Mouse (Mus musculus): ENCODE results near the gene Ptpn7. TPM values are rescaled to one million over a fixed set of nuclear protein-coding genes. Genes with fewer than 3 reads are reported as not detected.
A peak's percentile ranks its signal among the peaks of the same experiment; 100 is the strongest.

Ptpn7 gene
- total and polyA plus RNA-seq, 3 experiments = 61.4 to 81.9 (median 81.9) TPM

DNA sequence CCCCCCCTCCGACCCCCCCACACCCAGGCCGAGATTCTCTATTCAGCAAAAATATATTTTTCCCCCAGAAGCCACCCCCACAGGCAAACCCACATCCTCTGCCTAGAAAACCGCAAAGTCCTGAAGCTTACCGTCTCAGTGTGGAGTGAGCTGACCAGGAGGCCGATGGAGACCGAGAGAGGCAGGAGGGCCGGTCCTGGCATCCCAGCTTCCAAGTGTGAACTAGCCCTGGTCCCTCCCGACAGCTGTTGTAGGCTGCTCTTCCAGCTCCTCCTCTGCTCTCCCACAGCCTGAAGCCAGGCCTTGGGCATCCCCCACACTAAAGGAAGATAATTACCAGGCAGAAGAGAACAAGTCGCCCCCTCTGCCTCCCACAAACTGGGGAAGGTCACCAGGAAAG, 3.5 kb upstream of the Ptpn7 start:
- H3K9me3 ChIP-seq (replicated peaks; ENCODE audit: low read length) = no peaks in the 10 kb centered on the region
- no peak overlapping the region for H3K27ac ChIP-seq (ENCODE audit: insufficient read depth, low read depth)
- in situ Hi-C loops (cut with MboI; ENCODE audit: low pct_ligation_motif_present, low pct_unique_long_range_greater_than_20kb, low sequenced_read_pairs) = no loop called here
- H3K4me1 ChIP-seq (ENCODE audit: control insufficient read depth in 1 of 2, insufficient read depth in 2 of 2) = peaks cover 15 to 47% of the 10 kb centered on the region in 2 experiments
- no peaks in the 10 kb centered on the region for H3K27me3 ChIP-seq (replicated peaks)
- peaks cover 7% of the 10 kb centered on the region; the same call in 1 of the 2 replicates for H3K79me2 ChIP-seq (replicated peaks; ENCODE audit: control insufficient read depth, extremely low read depth, insufficient read depth, poor library complexity, severe bottlenecking)
- dilution Hi-C loops (cut with MboI; ENCODE audit: extremely low pct_ligation_motif_present, extremely low pct_unique_long_range_greater_than_20kb, low sequenced_read_pairs) = no loop called here
- H3K4me2 ChIP-seq (ENCODE audit: insufficient read depth, low read depth, poor library complexity, severe bottlenecking) = no peak overlapping the region
- no peak overlapping the region for H3K9ac ChIP-seq (ENCODE audit: insufficient read depth, low read depth)
- DNase-seq (ENCODE audit: extremely low read depth) = no peak
- TF ChIP-seq ELF1 (IDR thresholded peaks at IDR 0.05; ENCODE audit: low read depth, low read length) = no peak
- TF ChIP-seq SMC3 (IDR thresholded peaks at IDR 0.05; ENCODE audit: low read depth, low read length) = no peak
- TF ChIP-seq MAZ (IDR thresholded peaks at IDR 0.05; ENCODE audit: low read depth, low read length) = no peak
- no peak for TF ChIP-seq NRF1 (IDR thresholded peaks at IDR 0.05; ENCODE audit: low read depth, low read length)
- TF ChIP-seq GABPA (IDR thresholded peaks at IDR 0.05; ENCODE audit: insufficient replicate concordance, low read depth, low read length) = no peak
- no peak for TF ChIP-seq RCOR1 (conservative IDR thresholded peaks at IDR 0.05; ENCODE audit: low read depth, low read length)
- TF ChIP-seq TCF12 (IDR thresholded peaks at IDR 0.05; ENCODE audit: low read depth, low read length) = no peak
- TF ChIP-seq MYC (IDR thresholded peaks at IDR 0.05; ENCODE audit: low read depth, low read length) = no peak
- TF ChIP-seq ZC3H11A (IDR thresholded peaks at IDR 0.05; ENCODE audit: low read depth, low read length) = no peak
- no peak for TF ChIP-seq SIN3A (IDR thresholded peaks at IDR 0.05; ENCODE audit: low read length)
- TF ChIP-seq MXI1 (IDR thresholded peaks at IDR 0.05; ENCODE audit: low read depth, low read length) = no peak
- TF ChIP-seq MEF2A (IDR thresholded peaks at IDR 0.05; ENCODE audit: borderline replicate concordance, low read depth, low read length) = no peak
- no peak for TF ChIP-seq ZKSCAN1 (IDR thresholded peaks at IDR 0.05; ENCODE audit: borderline replicate concordance, low read depth, low read length)
- TF ChIP-seq IRF4 (IDR thresholded peaks at IDR 0.05; ENCODE audit: low read depth, low read length) = no peak
- TF ChIP-seq PAX5 (IDR thresholded peaks at IDR 0.05; ENCODE audit: low read length) = no peak
- no peak for TF ChIP-seq CHD1 (IDR thresholded peaks at IDR 0.05; ENCODE audit: low read depth, low read length)
- no peak for TF ChIP-seq ZMIZ1 (IDR thresholded peaks at IDR 0.05; ENCODE audit: low read depth, low read length)
- no peak for TF ChIP-seq UBTF (IDR thresholded peaks at IDR 0.05; ENCODE audit: low read depth, low read length)
- TF ChIP-seq E2F4 (IDR thresholded peaks at IDR 0.05; ENCODE audit: insufficient replicate concordance, low read depth, low read length) = no peak
- peak overlapping the region in 1 of 3 experiments; percentile 10 for H3K4me3 ChIP-seq (replicated peaks in 1 of 3; ENCODE audit: low read depth in 2 of 3, low read length in 2 of 3, poor library complexity in 1 of 3)
- H3K36me3 ChIP-seq (replicated peaks in 1 of 2; ENCODE audit: control insufficient read depth in 1 of 2, insufficient read depth in 1 of 2, low read length in 1 of 2) = peaks cover 14 to 36% of the 10 kb centered on the region in 2 experiments

- Histone ChIP-seq H3K4me2 (ENCODE audit: insufficient read depth, low read depth, poor library complexity, severe bottlenecking) (no peak overlapping the region), H3K36me3 (replicated peaks in 1 of 2; ENCODE audit: control insufficient read depth in 1 of 2, insufficient read depth in 1 of 2, low read length in 1 of 2) (peaks cover 15 to 35% of the 10 kb centered on the region in 2 experiments), H3K4me1 (ENCODE audit: control insufficient read depth in 1 of 2, insufficient read depth in 2 of 2) (peaks cover 15 to 50% of the 10 kb centered on the region in 2 experiments), H3K27ac (ENCODE audit: insufficient read depth, low read depth) (no peak overlapping the region), H3K9ac (ENCODE audit: insufficient read depth, low read depth) (no peak overlapping the region), H3K4me3 (replicated peaks in 1 of 3; ENCODE audit: low read depth in 2 of 3, low read length in 2 of 3, poor library complexity in 1 of 3) (peak overlapping the region in 1 of 3 experiments; percentile 10), H3K27me3 (replicated peaks) (no peaks in the 10 kb centered on the region), H3K79me2 (replicated peaks; ENCODE audit: control insufficient read depth, extremely low read depth, insufficient read depth, poor library complexity, severe bottlenecking) (peaks cover 14% of the 10 kb centered on the region), H3K9me3 (replicated peaks; ENCODE audit: low read length) (no peaks in the 10 kb centered on the region)
- in situ Hi-C loops (cut with MboI; ENCODE audit: low pct_ligation_motif_present, low pct_unique_long_range_greater_than_20kb, low sequenced_read_pairs) = no loop called here
- DNase-seq (ENCODE audit: extremely low read depth) = no peak
- dilution Hi-C loops (cut with MboI; ENCODE audit: extremely low pct_ligation_motif_present, extremely low pct_unique_long_range_greater_than_20kb, low sequenced_read_pairs) = no loop called here
- TF ChIP-seq ELF1 (IDR thresholded peaks at IDR 0.05; ENCODE audit: low read depth, low read length) = no peak
- no peak for TF ChIP-seq TCF12 (IDR thresholded peaks at IDR 0.05; ENCODE audit: low read depth, low read length)
- no peak for TF ChIP-seq RAD21 (IDR thresholded peaks at IDR 0.05; ENCODE audit: low read depth, low read length)
- no peak for TF ChIP-seq CTCF (conservative IDR thresholded peaks at IDR 0.05 in 1 of 2, IDR thresholded peaks at IDR 0.05 in 1 of 2; ENCODE audit: low read depth in 2 of 2, low read length in 2 of 2)
These were observed 2.8 kb upstream of the Ptpn7 start for GRCm38 (mm10) chr1:135129543-135130183.

Data from CH12.LX (cell line).